Mouse (Mus musculus): ENCODE data around the gene Cd209g. TPM values are rescaled to one million over a fixed set of nuclear protein-coding genes. Genes with fewer than 3 reads are reported as not detected.

Gene Cd209g
- polyA plus RNA-seq, 1 experiment from 2014 or later, result not detected

GRCm38 (mm10) chr8:4162786-4163185, 28.9 kb downstream of the Cd209g start:
- H3K9ac ChIP-seq (replicated peaks; ENCODE audit: low read length), result no peak overlapping the region
- 63% methylated on average over 4 of the region's 4 CpGs for WGBS
- no peak overlapping the region for H3K4me2 ChIP-seq (ENCODE audit: low read depth, low read length)
- H3K4me1 ChIP-seq (ENCODE audit: control insufficient read depth, insufficient read depth, low read length), result no peaks in the 10 kb centered on the region
- no peak overlapping the region for H3K4me3 ChIP-seq (ENCODE audit: low read depth, low read length)
- no peaks in the 10 kb centered on the region for H3K27me3 ChIP-seq (ENCODE audit: control insufficient read depth, insufficient read depth, low read length)
- no peak overlapping the region for H3K27ac ChIP-seq (replicated peaks; ENCODE audit: low read depth, low read length)
- no peaks in the 10 kb centered on the region for H3K36me3 ChIP-seq (replicated peaks; ENCODE audit: control insufficient read depth, insufficient read depth, low read depth, low read length)
- ATAC-seq (replicated peaks; ENCODE audit: insufficient number of reproducible peaks, low FRiP score, low TSS enrichment, low read depth) (no peak), DNase-seq (ENCODE audit: low spot score) (no peak)
- no peaks in the 10 kb centered on the region for H3K9me3 ChIP-seq (replicated peaks; ENCODE audit: control insufficient read depth, low read length)

GRCm38 (mm10) chr8:4165176-4165851, 31.4 kb downstream of the Cd209g start:
- Histone ChIP-seq H3K9ac (replicated peaks; ENCODE audit: low read length) (peak overlapping the region; percentile 47), H3K9me3 (replicated peaks; ENCODE audit: control insufficient read depth, low read length) (no peaks in the 10 kb centered on the region), H3K27me3 (ENCODE audit: control insufficient read depth, insufficient read depth, low read length) (no peaks in the 10 kb centered on the region), H3K4me1 (ENCODE audit: control insufficient read depth, insufficient read depth, low read length) (no peaks in the 10 kb centered on the region), H3K27ac (replicated peaks; ENCODE audit: low read depth, low read length) (no peak overlapping the region), H3K4me3 (ENCODE audit: low read depth, low read length) (peak overlapping the region; percentile 38), H3K36me3 (replicated peaks; ENCODE audit: control insufficient read depth, insufficient read depth, low read depth, low read length) (no peaks in the 10 kb centered on the region), H3K4me2 (ENCODE audit: low read depth, low read length) (peak overlapping the region; percentile 41)
- ATAC-seq (replicated peaks; ENCODE audit: insufficient number of reproducible peaks, low FRiP score, low TSS enrichment, low read depth) (no peak), DNase-seq (ENCODE audit: low spot score) (no peak)
- WGBS, result 5% methylated on average over 13 of the region's 13 CpGs

GRCm38 (mm10) chr8:4165852-4166751, 32.2 kb downstream of the Cd209g start, which contains the start of gene Evi5l:
TSS of gene Evi5l (plus strand) at chr8:4166567.
- Histone ChIP-seq H3K27ac (replicated peaks; ENCODE audit: low read depth, low read length) (no peak within 1 kb of the TSS; the same call in 1 of the 2 replicates), H3K36me3 (replicated peaks; ENCODE audit: control insufficient read depth, insufficient read depth, low read depth, low read length) (no peaks in the 10 kb centered on the region), H3K9me3 (replicated peaks; ENCODE audit: control insufficient read depth, low read length) (no peaks in the 10 kb centered on the region), H3K9ac (replicated peaks; ENCODE audit: low read length) (peak within 1 kb of the TSS; percentile 69), H3K4me2 (ENCODE audit: low read depth, low read length) (peak within 1 kb of the TSS; percentile 53), H3K4me3 (ENCODE audit: low read depth, low read length) (peak within 1 kb of the TSS; percentile 83), H3K4me1 (ENCODE audit: control insufficient read depth, insufficient read depth, low read length) (no peaks in the 10 kb centered on the region), H3K27me3 (ENCODE audit: control insufficient read depth, insufficient read depth, low read length) (no peaks in the 10 kb centered on the region)
- ATAC-seq (replicated peaks; ENCODE audit: insufficient number of reproducible peaks, low FRiP score, low TSS enrichment, low read depth), result peak; percentile 99
- DNase-seq (ENCODE audit: low spot score), result peak; percentile 99
- under 1% methylated on average over 40 of the region's 51 CpGs for WGBS

GRCm38 (mm10) chr8:4166881-4167525, 33.1 kb downstream of the Cd209g start:
- ATAC-seq (replicated peaks; ENCODE audit: insufficient number of reproducible peaks, low FRiP score, low TSS enrichment, low read depth) (no peak), DNase-seq (ENCODE audit: low spot score) (no peak)
- Histone ChIP-seq H3K9ac (replicated peaks; ENCODE audit: low read length) (peak overlapping the region; percentile 69), H3K4me3 (ENCODE audit: low read depth, low read length) (peak overlapping the region; percentile 83), H3K4me2 (ENCODE audit: low read depth, low read length) (peak overlapping the region; percentile 53), H3K36me3 (replicated peaks; ENCODE audit: control insufficient read depth, insufficient read depth, low read depth, low read length) (no peaks in the 10 kb centered on the region), H3K4me1 (ENCODE audit: control insufficient read depth, insufficient read depth, low read length) (no peaks in the 10 kb centered on the region), H3K9me3 (replicated peaks; ENCODE audit: control insufficient read depth, low read length) (no peaks in the 10 kb centered on the region), H3K27ac (replicated peaks; ENCODE audit: low read depth, low read length) (no peak overlapping the region; the same call in 1 of the 2 replicates), H3K27me3 (ENCODE audit: control insufficient read depth, insufficient read depth, low read length) (no peaks in the 10 kb centered on the region)
- 14% methylated on average over 10 of the region's 10 CpGs for WGBS

- ATAC-seq (replicated peaks; ENCODE audit: insufficient number of reproducible peaks, low FRiP score, low TSS enrichment, low read depth) (no peak), DNase-seq (ENCODE audit: low spot score) (no peak)
- Histone ChIP-seq H3K27me3 (ENCODE audit: control insufficient read depth, insufficient read depth, low read length) (no peaks in the 10 kb centered on the region), H3K36me3 (replicated peaks; ENCODE audit: control insufficient read depth, insufficient read depth, low read depth, low read length) (no peaks in the 10 kb centered on the region), H3K27ac (replicated peaks; ENCODE audit: low read depth, low read length) (no peak overlapping the region), H3K9ac (replicated peaks; ENCODE audit: low read length) (no peak overlapping the region), H3K4me3 (ENCODE audit: low read depth, low read length) (no peak overlapping the region), H3K4me2 (ENCODE audit: low read depth, low read length) (no peak overlapping the region), H3K4me1 (ENCODE audit: control insufficient read depth, insufficient read depth, low read length) (no peaks in the 10 kb centered on the region), H3K9me3 (replicated peaks; ENCODE audit: control insufficient read depth, low read length) (no peaks in the 10 kb centered on the region)
- 83% methylated on average over 1 of the region's 1 CpGs for whole genome bisulfite sequencing
These were observed 34.0 kb downstream of the Cd209g start for GRCm38 (mm10) chr8:4167918-4168317.

- WGBS, result 59% methylated on average over 3 of the region's 3 CpGs
- no peaks in the 10 kb centered on the region for H3K27me3 ChIP-seq (ENCODE audit: control insufficient read depth, insufficient read depth, low read length)
- no peaks in the 10 kb centered on the region for H3K4me1 ChIP-seq (ENCODE audit: control insufficient read depth, insufficient read depth, low read length)
- H3K36me3 ChIP-seq (replicated peaks; ENCODE audit: control insufficient read depth, insufficient read depth, low read depth, low read length), result no peaks in the 10 kb centered on the region
- H3K9me3 ChIP-seq (replicated peaks; ENCODE audit: control insufficient read depth, low read length), result no peaks in the 10 kb centered on the region
- H3K9ac ChIP-seq (replicated peaks; ENCODE audit: low read length), result no peak overlapping the region
- no peak overlapping the region for H3K4me2 ChIP-seq (ENCODE audit: low read depth, low read length)
- DNase-seq (ENCODE audit: low spot score) (no peak), ATAC-seq (replicated peaks; ENCODE audit: insufficient number of reproducible peaks, low FRiP score, low TSS enrichment, low read depth) (no peak)
- no peak overlapping the region for H3K4me3 ChIP-seq (ENCODE audit: low read depth, low read length)
- H3K27ac ChIP-seq (replicated peaks; ENCODE audit: low read depth, low read length), result no peak overlapping the region
These were observed 38.6 kb downstream of the Cd209g start for GRCm38 (mm10) chr8:4172486-4172885.

- ATAC-seq (replicated peaks; ENCODE audit: insufficient number of reproducible peaks, low FRiP score, low TSS enrichment, low read depth) (no peak), DNase-seq (ENCODE audit: low spot score) (no peak)
- Histone ChIP-seq H3K36me3 (replicated peaks; ENCODE audit: control insufficient read depth, insufficient read depth, low read depth, low read length) (no peaks in the 10 kb centered on the region), H3K4me2 (ENCODE audit: low read depth, low read length) (no peak overlapping the region), H3K4me3 (ENCODE audit: low read depth, low read length) (no peak overlapping the region), H3K27ac (replicated peaks; ENCODE audit: low read depth, low read length) (no peak overlapping the region), H3K4me1 (ENCODE audit: control insufficient read depth, insufficient read depth, low read length) (no peaks in the 10 kb centered on the region), H3K9me3 (replicated peaks; ENCODE audit: control insufficient read depth, low read length) (no peaks in the 10 kb centered on the region), H3K9ac (replicated peaks; ENCODE audit: low read length) (no peak overlapping the region), H3K27me3 (ENCODE audit: control insufficient read depth, insufficient read depth, low read length) (no peaks in the 10 kb centered on the region)
- WGBS, result 77% methylated on average over 2 of the region's 2 CpGs
These were observed 40.1 kb downstream of the Cd209g start for GRCm38 (mm10) chr8:4174018-4174417.
